Mouse (Mus musculus) heart, adult 18-20 months (tissue): Measurements from ENCODE around the gene Sept9. TPM values are rescaled to one million over a fixed set of nuclear protein-coding genes. Genes with fewer than 3 reads are reported as not detected.

ENCODE experiments used
- DNase-seq, 2 experiments: peaks; one replicate each; pipeline ENCODE4 v3.0.0; 2021 to 2022; ENCODE audit warnings: mixed read lengths in 1 of 2
- total RNA-seq, 2 experiments: library from RNA; stranded (reverse); gene quantifications; 2 replicates each; pipeline ENCODE4 v1.2.3; 2021

Gene Sept9
- total RNA-seq, 2 experiments from 2014 or later: 32.7 to 33.4 TPM

DNA sequence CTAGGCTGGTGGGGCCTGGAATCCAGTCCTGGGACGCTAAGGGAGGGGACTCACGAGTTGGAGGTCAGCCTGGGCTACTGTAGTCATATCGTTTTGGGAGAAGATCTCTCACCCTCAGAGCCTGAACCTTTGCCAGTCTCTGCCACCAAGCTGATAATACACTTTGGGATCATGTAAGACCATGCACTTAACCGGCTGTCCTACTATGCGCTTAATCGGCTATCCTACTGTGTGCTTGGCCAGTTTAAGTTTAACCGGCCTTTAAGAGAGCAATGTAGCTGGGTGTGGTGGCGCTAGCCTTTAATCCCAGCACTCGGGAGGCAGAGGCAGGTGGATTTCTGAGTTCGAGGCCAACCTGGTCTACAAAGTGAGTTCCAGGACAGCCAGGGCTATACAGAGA, 173.1 kb downstream of the Sept9 start:
- DNase-seq: no peak

GRCm38 (mm10) chr11:117373195-117373594, 173.7 kb downstream of the Sept9 start:
- DNase-seq: no peak

DNA sequence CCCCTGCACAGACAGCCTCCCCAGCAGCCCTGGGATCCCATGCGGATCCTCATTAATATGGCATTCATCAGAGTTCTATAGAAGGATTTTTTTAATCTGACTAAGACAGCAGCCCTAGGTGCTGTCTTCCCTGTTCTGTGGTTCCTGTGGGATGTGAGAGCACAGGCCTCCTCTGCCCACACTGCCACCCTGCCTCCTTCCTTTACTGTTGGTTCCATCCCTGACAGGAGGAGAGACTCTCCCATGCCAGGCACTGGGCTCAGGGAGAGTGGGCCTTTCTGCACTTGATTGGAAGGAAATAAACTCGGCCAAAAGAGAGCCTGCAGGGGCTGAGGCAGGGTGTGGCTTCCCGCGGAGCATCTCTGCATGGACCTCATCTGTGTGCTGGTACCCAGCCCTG, 174.4 kb downstream of the Sept9 start:
- DNase-seq: no peak

DNA sequence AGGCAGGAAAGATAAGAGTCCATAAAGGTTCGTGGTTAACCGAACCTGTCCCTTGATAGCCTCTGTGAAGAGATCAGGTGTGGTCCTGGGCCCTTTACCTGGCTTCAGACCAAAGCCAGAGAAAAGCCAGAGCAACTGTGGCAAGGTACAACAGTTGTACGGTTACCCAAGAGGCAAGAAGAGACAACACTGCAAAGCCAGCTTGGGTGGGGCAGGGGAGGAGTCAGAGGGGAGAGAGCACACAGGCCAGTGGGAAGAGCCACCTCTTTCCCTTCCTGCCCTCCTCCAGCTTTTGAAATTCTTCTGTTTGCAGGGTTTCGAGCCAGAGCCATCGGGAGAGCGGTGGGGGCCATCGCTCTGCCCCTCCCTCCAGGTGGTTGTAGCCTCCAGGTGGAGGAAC, 174.8 kb downstream of the Sept9 start:
- no peak for DNase-seq

- no peak for DNase-seq
Observed at GRCm38 (mm10) chr11:117379774-117380173, 180.3 kb downstream of the Sept9 start.

DNA sequence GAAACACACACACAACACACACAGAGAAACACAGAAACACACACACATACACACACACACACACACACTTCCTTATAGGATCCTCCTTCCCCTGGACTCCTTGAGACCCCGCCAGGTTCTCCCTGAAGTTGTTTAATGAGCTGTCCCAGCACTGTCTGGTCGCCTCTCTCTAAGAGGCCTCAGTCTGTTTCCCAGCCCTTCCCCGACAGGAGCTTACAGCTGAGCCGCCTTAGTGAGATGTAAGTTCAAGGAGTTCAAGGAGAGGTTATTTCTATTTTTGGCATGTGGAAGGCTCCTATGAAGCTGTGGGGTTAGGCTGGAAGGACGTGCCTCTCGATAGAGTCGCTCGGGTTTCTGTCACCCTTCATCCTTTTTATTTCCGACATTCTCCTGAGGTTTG, 184.8 kb downstream of the Sept9 start:
- DNase-seq: no peak

GRCm38 (mm10) chr11:117384897-117385296, 185.4 kb downstream of the Sept9 start:
- DNase-seq: peak; percentile 89 to 96

- no peak for DNase-seq
Observed at GRCm38 (mm10) chr11:117385331-117386103, 186.1 kb downstream of the Sept9 start.

- no peak for DNase-seq
Observed at GRCm38 (mm10) chr11:117387241-117387640, 187.8 kb downstream of the Sept9 start.

GRCm38 (mm10) chr11:117390001-117390402, 190.5 kb downstream of the Sept9 start:
- DNase-seq: peak; percentile 73 to 78

GRCm38 (mm10) chr11:117390774-117391534, 191.5 kb downstream of the Sept9 start:
- no peak for DNase-seq

DNA sequence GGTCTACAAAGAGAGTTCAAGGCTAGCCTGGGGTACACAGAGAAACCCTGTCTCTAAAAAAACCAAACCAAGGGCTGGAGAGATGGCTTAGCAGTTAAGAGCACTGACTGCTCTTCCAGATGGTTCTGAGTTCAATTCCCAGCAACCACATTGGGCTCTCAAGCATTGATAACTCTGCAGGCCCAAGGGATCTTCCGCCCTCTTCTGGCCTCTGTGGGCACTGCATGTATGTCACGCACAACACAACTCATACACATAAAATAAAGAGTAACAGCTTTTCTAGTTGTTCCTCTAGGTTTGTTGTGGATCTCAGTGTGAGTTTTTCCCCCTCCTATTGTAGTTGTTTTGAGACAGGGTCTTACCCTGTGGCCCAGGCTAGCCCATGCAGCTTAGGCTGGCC, 192.8 kb downstream of the Sept9 start:
- peak in 1 of 2 experiments; percentile 16 for DNase-seq

GRCm38 (mm10) chr11:117393715-117394114, 194.3 kb downstream of the Sept9 start:
- no peak for DNase-seq

GRCm38 (mm10) chr11:117394230-117395137, 195.0 kb downstream of the Sept9 start:
- DNase-seq: peak in 1 of 2 experiments; percentile 20

- DNase-seq: no peak
Observed at GRCm38 (mm10) chr11:117395228-117395627, 195.8 kb downstream of the Sept9 start.

GRCm38 (mm10) chr11:117396929-117397328, 197.5 kb downstream of the Sept9 start:
- DNase-seq: no peak

DNA sequence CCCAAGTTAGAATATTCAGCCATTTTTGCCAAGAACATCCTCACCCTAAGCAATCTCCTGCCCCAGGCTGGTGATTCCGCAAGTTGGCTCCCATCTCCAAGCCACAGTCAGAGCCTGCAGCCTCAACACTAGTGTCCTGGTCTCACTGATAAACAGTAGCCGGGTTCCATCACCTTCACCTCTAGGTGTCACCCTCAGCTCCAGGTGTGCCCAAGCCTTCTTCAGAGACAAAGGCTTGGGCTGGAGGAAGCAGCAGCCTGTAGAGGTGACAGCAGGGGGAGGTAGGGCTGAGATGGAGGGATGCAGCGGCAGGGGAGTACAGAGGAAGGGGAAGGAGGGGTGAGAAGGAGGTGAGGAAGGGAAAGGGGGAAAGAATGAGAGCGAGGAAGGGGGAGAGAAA, 198.3 kb downstream of the Sept9 start:
- peak in 1 of 2 experiments; percentile 31 for DNase-seq

DNA sequence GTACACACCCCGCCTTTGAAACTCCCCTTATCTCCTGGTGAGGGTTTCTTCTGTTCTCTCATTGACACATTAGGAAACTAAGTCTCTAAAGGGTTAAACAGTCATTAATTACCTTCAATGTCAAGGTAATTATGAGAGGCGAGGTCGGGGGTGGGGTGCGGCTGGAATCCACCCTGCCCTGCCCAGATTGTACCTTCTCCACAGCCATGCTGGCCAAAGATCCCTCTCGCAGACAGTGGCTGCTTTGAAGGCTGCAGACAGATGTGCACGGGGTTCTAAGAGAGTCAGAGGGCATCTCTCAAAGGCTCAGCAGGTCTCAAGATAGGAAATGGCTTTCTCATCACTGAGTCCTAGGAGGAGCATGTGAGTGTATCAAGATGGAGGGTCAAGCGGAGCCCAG, 198.7 kb downstream of the Sept9 start:
- DNase-seq: no peak

GRCm38 (mm10) chr11:117401583-117402367, 202.3 kb downstream of the Sept9 start:
- DNase-seq: no peak

DNA sequence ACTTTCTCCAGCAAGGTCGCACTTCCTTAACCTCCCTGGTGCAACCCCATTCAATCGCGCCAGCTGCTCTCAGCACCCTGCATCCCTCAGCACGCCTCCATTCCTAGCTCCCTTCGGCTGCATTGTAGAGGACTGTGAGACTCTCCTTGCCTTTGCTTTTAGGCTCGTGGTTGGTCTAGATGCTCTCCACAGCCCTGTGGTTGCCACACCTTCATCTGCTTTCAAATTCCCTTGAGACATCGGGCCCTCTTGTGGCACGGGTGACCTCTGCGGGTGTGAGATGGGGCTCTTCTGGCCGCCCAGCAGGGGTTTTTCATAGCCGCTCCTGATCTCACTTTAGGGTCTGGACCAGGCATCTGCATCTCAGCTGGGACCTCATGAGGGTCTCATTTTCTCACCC, 203.1 kb downstream of the Sept9 start:
- DNase-seq: no peak

DNA sequence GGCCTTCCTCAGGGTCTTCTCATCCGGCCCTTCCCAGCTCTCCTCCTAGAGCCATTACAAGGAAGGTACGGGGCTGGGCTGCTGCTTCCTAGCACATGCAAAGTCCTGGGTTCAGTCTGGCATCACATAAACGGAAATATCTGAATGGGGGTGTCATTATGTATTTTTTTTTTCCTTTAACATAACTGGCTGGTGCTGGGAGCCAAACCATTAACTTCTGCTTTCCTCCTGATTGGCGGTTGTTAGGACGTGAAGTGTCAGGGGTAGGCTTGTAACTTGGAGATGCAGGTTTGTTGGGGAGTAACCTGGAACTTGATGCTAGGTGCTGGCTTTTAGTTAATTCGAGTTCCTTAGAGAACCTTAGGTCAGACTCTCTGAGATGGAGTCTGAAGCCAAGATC, 203.6 kb downstream of the Sept9 start:
- no peak for DNase-seq

GRCm38 (mm10) chr11:117403781-117404180, 204.3 kb downstream of the Sept9 start:
- no peak for DNase-seq
